Mouse (Mus musculus) hindlimb bud, embryonic 11.5 days (tissue): ENCODE measurements at regions not wholly inside any gene's neighbourhood (a gene's known extent, or its start where the extent isn't known, plus 50 kb on each side); places are given as distances from the start of the nearest gene placed in this dataset.

Experiments
- DNase-seq: peaks from one replicate; pipeline ENCODE4 v3.0.0-alpha.2; 2012; ENCODE audit warnings: low read depth, low spot score; ENCODE audit errors: extremely low spot score

- no peak for DNase-seq
These were observed 234.5 kb upstream of the Prep start for GRCm38 (mm10) chr10:44832455-44832854.

GRCm38 (mm10) chr10:44826271-44826670 is 240.7 kb upstream of the Prep start:
- no peak for DNase-seq

- no peak for DNase-seq
These were observed 245.3 kb upstream of the Prep start for GRCm38 (mm10) chr10:44821666-44822065.

- DNase-seq, result no peak
These were observed 246.6 kb upstream of the Prep start for GRCm38 (mm10) chr10:44820379-44820778.

GRCm38 (mm10) chr10:44819361-44819760 is 247.6 kb upstream of the Prep start:
- no peak for DNase-seq

GRCm38 (mm10) chr10:44818615-44819014 is 248.4 kb upstream of the Prep start:
- no peak for DNase-seq

- no peak for DNase-seq
These were observed 267.9 kb upstream of the Prdm1 start for GRCm38 (mm10) chr10:44796205-44796604.

GRCm38 (mm10) chr10:44785386-44785785 is 257.1 kb upstream of the Prdm1 start:
- no peak for DNase-seq

- no peak for DNase-seq
These were observed 252.2 kb upstream of the Prdm1 start for GRCm38 (mm10) chr10:44780381-44780958.

- no peak for DNase-seq
These were observed 251.4 kb upstream of the Prdm1 start for GRCm38 (mm10) chr10:44779568-44780207.

GRCm38 (mm10) chr10:44777214-44777613 is 248.9 kb upstream of the Prdm1 start:
- DNase-seq, result no peak

- DNase-seq, result no peak
These were observed 247.9 kb upstream of the Prdm1 start for GRCm38 (mm10) chr10:44776175-44776574.

- DNase-seq, result no peak
These were observed 237.2 kb upstream of the Prdm1 start for GRCm38 (mm10) chr10:44765527-44765926.

- no peak for DNase-seq
These were observed 234.8 kb upstream of the Prdm1 start for GRCm38 (mm10) chr10:44763102-44763501.

GRCm38 (mm10) chr10:44762068-44762467 is 233.8 kb upstream of the Prdm1 start:
- DNase-seq, result no peak

- DNase-seq, result no peak
These were observed 233.0 kb upstream of the Prdm1 start for GRCm38 (mm10) chr10:44761324-44761723.

GRCm38 (mm10) chr10:44755355-44755957 is 227.2 kb upstream of the Prdm1 start:
- no peak for DNase-seq

- DNase-seq, result no peak
These were observed 226.6 kb upstream of the Prdm1 start for GRCm38 (mm10) chr10:44754930-44755329.

GRCm38 (mm10) chr10:44752719-44753390 is 224.6 kb upstream of the Prdm1 start:
- DNase-seq, result no peak

- no peak for DNase-seq
These were observed 222.8 kb upstream of the Prdm1 start for GRCm38 (mm10) chr10:44751061-44751460.

- DNase-seq, result no peak
These were observed 220.9 kb upstream of the Prdm1 start for GRCm38 (mm10) chr10:44749206-44749605.

- DNase-seq, result no peak
These were observed 219.1 kb upstream of the Prdm1 start for GRCm38 (mm10) chr10:44747419-44747818.
